Mouse (Mus musculus) testis, adult 2 months (tissue): ENCODE results near the gene Psmd8. TPM values are rescaled to one million over a fixed set of nuclear protein-coding genes. Genes with fewer than 3 reads are reported as not detected.
"Not testable (repeated sequence)": the region's sequence is repeated elsewhere in the genome, so short reads cannot be mapped to it uniquely, and the experiment has no call there.

ENCODE experiments used
- H3K27ac ChIP-seq: fragments of 200-500 bp; 2 replicates; pipeline ENCODE4 v1.5.1; 2012; ENCODE audit warnings: low read depth, low read length; ENCODE audit not compliant: control insufficient read depth, insufficient read depth
- H3K27me3 ChIP-seq: fragments of 200-500 bp; 2 replicates; pipeline ENCODE4 v1.6.1; 2012; ENCODE audit warnings: mild to moderate bottlenecking, low read length, moderate library complexity; ENCODE audit not compliant: control insufficient read depth, insufficient read depth
- H3K36me3 ChIP-seq: fragments of 200-500 bp; 2 replicates; pipeline ENCODE4 v1.6.1; 2012; ENCODE audit warnings: mild to moderate bottlenecking, low read length; ENCODE audit not compliant: control insufficient read depth, insufficient read depth
- H3K4me1 ChIP-seq: fragments of 200-500 bp; 2 replicates; pipeline ENCODE4 v1.6.1; 2012; ENCODE audit warnings: low read length; ENCODE audit not compliant: control insufficient read depth, insufficient read depth
- H3K4me3 ChIP-seq: fragments of 200-500 bp; 2 replicates; pipeline ENCODE4 v1.5.1; 2012; ENCODE audit warnings: low read depth, mild to moderate bottlenecking, low read length, moderate library complexity, mixed read lengths; ENCODE audit not compliant: control insufficient read depth
- CTCF ChIP-seq: fragments of 200-500 bp; IDR thresholded peaks from 2 replicates; pipeline ENCODE4 v1.5.1; 2012; ENCODE audit warnings: low read depth, mild to moderate bottlenecking, inconsistent platforms, low read length, moderate library complexity; ENCODE audit not compliant: control insufficient read depth, insufficient read depth, insufficient replicate concordance
- POLR2A ChIP-seq: fragments of 200-500 bp; IDR thresholded peaks from 2 replicates; pipeline ENCODE4 v1.6.1; 2012; ENCODE audit warnings: low read depth, mild to moderate bottlenecking, inconsistent platforms, low read length, moderate library complexity; ENCODE audit not compliant: control insufficient read depth
- polyA plus RNA-seq: library from polyadenylated mRNA; depleted of rRNA; stranded (reverse); fragments of >200 nt; gene quantifications from 2 replicates; pipeline ENCODE4 v1.2.3, GENCODE M21; 2012

The Psmd8 gene
- polyA plus RNA-seq, 1 experiment: 362 TPM

GRCm38 (mm10) chr7:29212199-29212765 is 31.8 kb upstream of the Psmd8 start:
- H3K4me1 ChIP-seq: peaks cover 17% of the 10 kb centered on the region
- H3K36me3 ChIP-seq: no peaks in the 10 kb centered on the region
- H3K4me3 ChIP-seq: peak overlapping the region; percentile 93
- TF ChIP-seq POLR2A (no peak; the same call in 1 of the 2 replicates), CTCF (no peak)
- peak overlapping the region; percentile 96 for H3K27ac ChIP-seq
- no peaks in the 10 kb centered on the region for H3K27me3 ChIP-seq

GRCm38 (mm10) chr7:29211415-29212198 is 31.1 kb upstream of the Psmd8 start:
- no peaks in the 10 kb centered on the region for H3K27me3 ChIP-seq
- no peaks in the 10 kb centered on the region for H3K36me3 ChIP-seq
- peak overlapping the region; percentile 74 for H3K27ac ChIP-seq
- TF ChIP-seq CTCF (no peak), POLR2A (0 out of 2 replicates have a peak, but pooled peaks have one; percentile 28)
- peaks cover 17% of the 10 kb centered on the region for H3K4me1 ChIP-seq
- peak overlapping the region; percentile 93 for H3K4me3 ChIP-seq

- Histone ChIP-seq H3K4me3 (peak overlapping the region; percentile 93), H3K27ac (peak overlapping the region; percentile 74; the same call in 1 of the 2 replicates), H3K4me1 (peaks cover 17% of the 10 kb centered on the region)
- H3K27me3 ChIP-seq, H3K36me3 ChIP-seq: not testable (repeated sequence)
Observed at GRCm38 (mm10) chr7:29211013-29211412, 30.5 kb upstream of the Psmd8 start.

GRCm38 (mm10) chr7:29202577-29202976 is 22.1 kb upstream of the Psmd8 start:
- no peaks in the 10 kb centered on the region for H3K36me3 ChIP-seq
- no peaks in the 10 kb centered on the region for H3K4me1 ChIP-seq
- no peak overlapping the region for H3K27ac ChIP-seq
- TF ChIP-seq CTCF: no peak
- no peak for TF ChIP-seq POLR2A
- no peaks in the 10 kb centered on the region for H3K27me3 ChIP-seq
- no peak overlapping the region for H3K4me3 ChIP-seq

- H3K27me3 ChIP-seq, H3K27ac ChIP-seq, H3K4me3 ChIP-seq, H3K36me3 ChIP-seq, H3K4me1 ChIP-seq: not testable (repeated sequence)
Observed at GRCm38 (mm10) chr7:29194230-29194629, 13.7 kb upstream of the Psmd8 start.

- not testable (repeated sequence) for H3K27ac ChIP-seq
Observed at GRCm38 (mm10) chr7:29181323-29181722, 822 bp upstream of the Psmd8 start.

GRCm38 (mm10) chr7:29180854-29181236 is 344 bp upstream of the Psmd8 start:
- TF ChIP-seq CTCF (no peak), POLR2A (no peak)
- peak overlapping the region; percentile 100 for H3K4me3 ChIP-seq
- H3K27ac ChIP-seq: peak overlapping the region; percentile 99
- peaks cover 7% of the 10 kb centered on the region for H3K4me1 ChIP-seq
- H3K27me3 ChIP-seq: no peaks in the 10 kb centered on the region
- no peaks in the 10 kb centered on the region; the same call in none of the 2 replicates for H3K36me3 ChIP-seq

More at GRCm38 (mm10) chr7:29181323-29181722, 822 bp upstream of the Psmd8 start:
- H3K4me1 ChIP-seq, H3K36me3 ChIP-seq, H3K27me3 ChIP-seq: not testable (repeated sequence)
- peak overlapping the region; percentile 100 for H3K4me3 ChIP-seq

GRCm38 (mm10) chr7:29179323-29179722 is 1.2 kb downstream of the Psmd8 start:
- peak overlapping the region; percentile 100 for H3K4me3 ChIP-seq
- no peaks in the 10 kb centered on the region for H3K27me3 ChIP-seq
- peaks cover 7% of the 10 kb centered on the region for H3K4me1 ChIP-seq
- no peaks in the 10 kb centered on the region; the same call in none of the 2 replicates for H3K36me3 ChIP-seq
- no peak overlapping the region for H3K27ac ChIP-seq
- TF ChIP-seq CTCF: no peak
- no peak for TF ChIP-seq POLR2A
